Mouse (Mus musculus): ENCODE measurements around the gene Sema6d.

- TF ChIP-seq CTCF (IDR thresholded peaks at IDR 0.05; ENCODE audit: low read depth) (no peak), EP300 (IDR thresholded peaks at IDR 0.05; ENCODE audit: low read depth) (no peak)
Observed at GRCm38 (mm10) chr2:124234636-124235221, 145.0 kb downstream of the Sema6d start.

Measured in liver, postnatal 0 days (tissue).